Mouse (Mus musculus): Measurements from ENCODE around the gene Olfr338. TPM values are rescaled to one million over a fixed set of nuclear protein-coding genes. Genes with fewer than 3 reads are reported as not detected.
"Not testable (repeated sequence)": the region's sequence is repeated elsewhere in the genome, so short reads cannot be mapped to it uniquely, and the experiment has no call there.

Gene Olfr338
- under 1 TPM in 1 of 2 experiments, not detected in 1; 0.06 TPM for total RNA-seq (2021)
- long read RNA-seq, experiment 1: 0 reads
- long read RNA-seq, experiment 2: 0 reads

GRCm38 (mm10) chr2:36373219-36373618, at the start of gene Olfr338:
Olfr338 (plus strand) TSS chr2:36373519.
- no peak for DNase-seq (ENCODE audit: low spot score in 2 of 2)
- intact Hi-C loops (cut with DNase I): no loop called here

- intact Hi-C loops (cut with DNase I): not testable (repeated sequence)
Observed at GRCm38 (mm10) chr2:36415174-36415573, 41.9 kb downstream of the Olfr338 start.

GRCm38 (mm10) chr2:36415591-36415990, 42.3 kb downstream of the Olfr338 start:
- DNase-seq (ENCODE audit: low spot score in 2 of 2); intact Hi-C loops (cut with DNase I): not testable (repeated sequence)

More at GRCm38 (mm10) chr2:36415174-36415573, 41.9 kb downstream of the Olfr338 start:
- not testable (repeated sequence) for DNase-seq (ENCODE audit: low spot score in 2 of 2)

- intact Hi-C loops (cut with DNase I): no loop called here
- DNase-seq (ENCODE audit: low spot score in 2 of 2): no peak
Observed at GRCm38 (mm10) chr2:36418647-36419046, 45.3 kb downstream of the Olfr338 start, which contains the start of gene Olfr339. Olfr339 (plus strand) TSS chr2:36418947.

Other genes with a start within 250 kb of the Olfr338 start
- gene Mrrf, start 237.1 kb upstream of the Olfr338 start, total RNA-seq (2021): 10 to 100 TPM; 14.2 to 16.1 TPM
- gene Rbm18, start 236.7 kb upstream of the Olfr338 start, total RNA-seq (2021): 10 to 100 TPM; 53.2 to 55.2 TPM
- 10 to 100 TPM; 16.0 to 16.2 TPM for gene Ptgs1, start 143.1 kb upstream of the Olfr338 start, total RNA-seq (2021)
- gene Olfr339, start 45.4 kb downstream of the Olfr338 start, total RNA-seq (2021): not detected
- gene Olfr340, start 79.1 kb downstream of the Olfr338 start, total RNA-seq (2021): not detected
- gene Olfr341, start 108.9 kb downstream of the Olfr338 start, total RNA-seq (2021): not detected
- not detected for gene Olfr342, start 151.5 kb downstream of the Olfr338 start, total RNA-seq (2021)
- under 1 TPM in 1 of 2 experiments, not detected in 1; 0.04 TPM for gene Olfr344, start 193.1 kb downstream of the Olfr338 start, total RNA-seq (2021)